8 mouse cellular contexts compared by ENCODE assay signal in genomic region chr6:126939487-126940171, GRCm38 (mm10). TPM values are rescaled to one million over a fixed set of nuclear protein-coding genes. Genes with fewer than 3 reads are reported as not detected.
DNase-seq lines count a peak whose midpoint lies in the region; ATAC-seq and TF ChIP-seq lines count a peak whose summit lies in the region.

TSS of gene Rad51ap1 (minus strand) at chr6:126939587.
TSS of gene D6Wsu163e (plus strand) at chr6:126939962.

- peaks cover 21% of the 10 kb centered on the region for H3K4me1 ChIP-seq in hindbrain, embryonic 13.5 days (replicated peaks)

- CTCF ChIA-PET in Patski (lab: Charles Lee): interaction anchor here (0.6 to 2.0 kb wide), 7 partner anchors 9 to 414 kb away, joined by 3 to 5 read pairs (median 3); no protein-coding TSS in a partner anchor

- H3K4me3 ChIP-seq in hindbrain, embryonic 13.5 days: peak within 1 kb of the TSS; percentile 65

- TF ChIP-seq CTCF in Patski (IDR thresholded peaks at IDR 0.05): no peak

- H3K9me3 ChIP-seq in hindbrain, embryonic 13.5 days: no peaks in the 10 kb centered on the region

- POLR2A ChIA-PET in Patski (lab: Charles Lee): interaction anchor here (0.6 to 0.8 kb wide), 2 partner anchors 148 to 170 kb away, joined by 3 to 4 read pairs; partner anchors contain the start of gene Tigar

- peak within 1 kb of the TSS; percentile 96 for H3K4me2 ChIP-seq in hindbrain, embryonic 13.5 days

- H3K27ac ChIP-seq in hindbrain, embryonic 13.5 days: no peak within 1 kb of the TSS

- H3K36me3 ChIP-seq in hindbrain, embryonic 13.5 days: peaks cover 20% of the 10 kb centered on the region

- peak; percentile 89 for ATAC-seq in Patski
- peak; percentile 99 for ATAC-seq in hindbrain, embryonic 13.5 days (ENCODE audit: low FRiP score)

- under 1% methylated on average over 33 of the region's 33 CpGs for WGBS in hindbrain, embryonic 13.5 days

- in situ Hi-C loops in Patski (cut with MboI; ENCODE audit: low pct_unique_long_range_greater_than_20kb): loop anchor here (10.0 kb wide), 1 partner anchor 515 kb away; no protein-coding TSS in a partner anchor

- peak; percentile 60 for DNase-seq in Patski (ENCODE audit: low read depth, low spot score)
- peak; percentile 96 to 97 for DNase-seq in cerebellum, postnatal 14 days
- peak; percentile 91 to 95 for DNase-seq in frontal cortex, postnatal 14 days (ENCODE audit: low spot score in 2 of 2)
- peak; percentile 83 to 88 for DNase-seq in layer of hippocampus, postnatal 25 days (ENCODE audit: extremely low spot score in 1 of 2, low spot score in 1 of 2)
- peak; percentile 96 for DNase-seq in lung, postnatal 25 days (ENCODE audit: low spot score)
- peak; percentile 96 for DNase-seq in retina, embryonic 14.5 days (ENCODE audit: low spot score)
- DNase-seq in thymus, postnatal 4 days: peak; percentile 95

- H3K9ac ChIP-seq in hindbrain, embryonic 13.5 days: peak within 1 kb of the TSS; percentile 75

- H3K27me3 ChIP-seq in Patski: no peaks in the 10 kb centered on the region
- no peaks in the 10 kb centered on the region for H3K27me3 ChIP-seq in hindbrain, embryonic 13.5 days

RNA-seq across cellular contexts. Expression of gene Rad51ap1, which starts in this region (rescaled TPM):
- polyA plus RNA-seq in Patski (2021): 14.4 TPM
- polyA plus RNA-seq in hindbrain, embryonic 13.5 days (2015; fragmentation: Nextera tagmentation; extraction: Ambion mirVana): 17.2 and 18.4 TPM in 2 replicates
- total RNA-seq in layer of hippocampus, postnatal 25 days (2021): 1 to 10 TPM; 1.5 to 1.7 TPM

RNA-seq across cellular contexts. Expression of gene D6Wsu163e, which starts in this region (rescaled TPM):
- polyA plus RNA-seq in Patski (2021): 26.6 TPM
- 31.2 and 32.2 TPM in 2 replicates for polyA plus RNA-seq in hindbrain, embryonic 13.5 days (2015; fragmentation: Nextera tagmentation; extraction: Ambion mirVana)
- 10 to 100 TPM; 39.5 to 44.0 TPM for total RNA-seq in layer of hippocampus, postnatal 25 days (2021)
